Mouse (Mus musculus) lung, postnatal 0 days (tissue): ENCODE data around the gene Arrdc4.

Experiments
- CTCF ChIP-seq: IDR thresholded peaks from 2 replicates; pipeline ENCODE4 v1.5.1; 2016; ENCODE audit warnings: antibody characterized with exemption, mild to moderate bottlenecking
- EP300 ChIP-seq: IDR thresholded peaks from 2 replicates; pipeline ENCODE4 v1.6.1; 2016; ENCODE audit warnings: antibody characterized with exemption, mild to moderate bottlenecking, control low read depth

GRCm38 (mm10) chr7:68708563-68709318 is 40.3 kb downstream of the Arrdc4 start:
- TF ChIP-seq CTCF (no peak), EP300 (no peak)
